Mouse (Mus musculus) midbrain, embryonic 13.5 days (tissue): ENCODE results near the gene Mrps35. TPM values are rescaled to one million over a fixed set of nuclear protein-coding genes. Genes with fewer than 3 reads are reported as not detected.

Source experiments
- ATAC-seq: fragments of 200-750 bp; cut with Nextera tagmentation; 2 replicates; pipeline ENCODE4 v1.8.0; 2017; ENCODE audit warnings: mild to moderate bottlenecking, moderate TSS enrichment, moderate library complexity
- H3K27ac ChIP-seq: fragments of 300-500 bp; sonication (generic); 2 replicates; pipeline ENCODE4 v1.5.1; 2015; ENCODE audit warnings: inconsistent platforms, mild to moderate bottlenecking, moderate library complexity
- H3K27me3 ChIP-seq: fragments of 300-500 bp; sonication (generic); 2 replicates; pipeline ENCODE4 v1.6.1; 2015; ENCODE audit warnings: mild to moderate bottlenecking, inconsistent platforms
- H3K36me3 ChIP-seq: fragments of 300-500 bp; sonication (generic); 2 replicates; pipeline ENCODE4 v1.6.1; 2015; ENCODE audit warnings: mild to moderate bottlenecking, inconsistent platforms
- H3K4me1 ChIP-seq: fragments of 300-500 bp; sonication (generic); replicated peaks from 2 replicates; pipeline ENCODE4 v1.6.1; 2015; ENCODE audit warnings: inconsistent platforms
- H3K4me2 ChIP-seq: fragments of 300-500 bp; sonication (generic); replicated peaks from 2 replicates; pipeline ENCODE4 v1.6.1; 2015; ENCODE audit warnings: moderate library complexity, mild to moderate bottlenecking, inconsistent platforms
- H3K4me3 ChIP-seq: fragments of 300-500 bp; sonication (generic); replicated peaks from 2 replicates; pipeline ENCODE4 v1.5.1; 2015; ENCODE audit warnings: mild to moderate bottlenecking, inconsistent platforms
- H3K9ac ChIP-seq: fragments of 300-500 bp; sonication (generic); replicated peaks from 2 replicates; pipeline ENCODE4 v1.6.1; 2015; ENCODE audit warnings: mild to moderate bottlenecking, inconsistent platforms
- H3K9me3 ChIP-seq: fragments of 300-500 bp; sonication (generic); 2 replicates; pipeline ENCODE4 v1.6.1; 2016; ENCODE audit warnings: mild to moderate bottlenecking, inconsistent platforms
- WGBS: fragments of 180-500 bp; shearing (Covaris S2); methylation state at CpG from one replicate; pipeline ENCODE4 v1.1.7; 2015; 5-methylcytosine and 5-hydroxymethylcytosine counted together
- polyA plus RNA-seq: library from polyadenylated mRNA; unstranded; fragments of >200 nt; fragmentation: Nextera tagmentation; extraction: Ambion mirVana; gene quantifications from 2 replicates; pipeline ENCODE4 v1.2.1, GENCODE M21; 2015

Mrps35 gene
- polyA plus RNA-seq, 1 experiment from 2014 or later: 74.7 TPM

GRCm38 (mm10) chr6:147118190-147118589, 75.6 kb downstream of the Mrps35 start:
- Histone ChIP-seq H3K4me2 (no peak overlapping the region), H3K27ac (no peak overlapping the region), H3K4me1 (no peaks in the 10 kb centered on the region), H3K27me3 (no peaks in the 10 kb centered on the region), H3K9me3 (no peaks in the 10 kb centered on the region), H3K36me3 (no peaks in the 10 kb centered on the region), H3K4me3 (no peak overlapping the region), H3K9ac (no peak overlapping the region)
- no peak for ATAC-seq
- WGBS: 92% methylated on average over 3 of the region's 3 CpGs

GRCm38 (mm10) chr6:147121320-147121719, 78.8 kb downstream of the Mrps35 start:
- no peaks in the 10 kb centered on the region for H3K36me3 ChIP-seq
- H3K27me3 ChIP-seq: no peaks in the 10 kb centered on the region
- no peak overlapping the region for H3K4me3 ChIP-seq
- H3K9me3 ChIP-seq: no peaks in the 10 kb centered on the region
- no peak overlapping the region for H3K27ac ChIP-seq
- no peak overlapping the region for H3K4me2 ChIP-seq
- 67% methylated on average over 6 of the region's 6 CpGs for WGBS
- H3K9ac ChIP-seq: no peak overlapping the region
- no peaks in the 10 kb centered on the region for H3K4me1 ChIP-seq
- ATAC-seq: no peak

Other genes starting within 250 kb of the Mrps35 start
- 1.8 and 2.6 TPM in 2 replicates for gene Arntl2, start 246.7 kb upstream of the Mrps35 start, polyA plus RNA-seq
- gene Smco2, start 192.7 kb upstream of the Mrps35 start, polyA plus RNA-seq: not detected in 2 replicates
- gene Ppfibp1, start 154.3 kb upstream of the Mrps35 start, polyA plus RNA-seq: 14.2 and 15.3 TPM in 2 replicates
- gene 1700034J05Rik, start 88.3 kb upstream of the Mrps35 start, polyA plus RNA-seq: 0.15 TPM in 1 of 2 replicates, not detected in the other
- 0.70 and 1.0 TPM in 2 replicates for gene Rep15, start 10.2 kb upstream of the Mrps35 start, polyA plus RNA-seq
- gene Mansc4, start 44.3 kb downstream of the Mrps35 start, polyA plus RNA-seq: 0.52 and 0.53 TPM in 2 replicates
- 5.2 and 5.8 TPM in 2 replicates for gene Klhl42, start 48.6 kb downstream of the Mrps35 start, polyA plus RNA-seq
- gene Pthlh, start 221.4 kb downstream of the Mrps35 start, polyA plus RNA-seq: 0.68 and 1.2 TPM in 2 replicates